Mouse (Mus musculus): ENCODE data around the gene Wfdc15a.
"Not testable (repeated sequence)": the region's sequence is repeated elsewhere in the genome, so short reads cannot be mapped to it uniquely, and the experiment has no call there.

Gene Wfdc15a

GRCm38 (mm10) chr2:164199626-164200327 lies at the start of gene Wfdc15a:
Gene Wfdc15a (minus strand): TSS chr2:164200130.
- no peak for DNase-seq

GRCm38 (mm10) chr2:164238366-164238765 lies 38.4 kb upstream of the Wfdc15a start, which contains the start of gene Svs2:
Gene Svs2 (minus strand): TSS chr2:164238466.
- no peak for DNase-seq

GRCm38 (mm10) chr2:164232671-164233070 lies 32.7 kb upstream of the Wfdc15a start:
- DNase-seq = no peak

GRCm38 (mm10) chr2:164228361-164229070 lies 28.6 kb upstream of the Wfdc15a start:
- no peak for DNase-seq

- DNase-seq = no peak
Measured at GRCm38 (mm10) chr2:164221522-164221921, 21.6 kb upstream of the Wfdc15a start, which contains the start of gene Wfdc15b. Gene Wfdc15b (minus strand): TSS chr2:164221660.

- no peak for DNase-seq
Measured at GRCm38 (mm10) chr2:164219295-164219694, 19.4 kb upstream of the Wfdc15a start.

- DNase-seq = no peak
Measured at GRCm38 (mm10) chr2:164212711-164213110, 12.8 kb upstream of the Wfdc15a start.

- no peak for DNase-seq
Measured at GRCm38 (mm10) chr2:164210892-164211291, 11.0 kb upstream of the Wfdc15a start.

- no peak for DNase-seq
Measured at GRCm38 (mm10) chr2:164206676-164207075, 6.7 kb upstream of the Wfdc15a start.

- not testable (repeated sequence) for DNase-seq
Measured at GRCm38 (mm10) chr2:164206011-164206410, 6.1 kb upstream of the Wfdc15a start.

GRCm38 (mm10) chr2:164196700-164196990 lies 3.3 kb downstream of the Wfdc15a start:
- DNase-seq = no peak

- DNase-seq = no peak
Measured at GRCm38 (mm10) chr2:164195971-164196699, 3.8 kb downstream of the Wfdc15a start.

GRCm38 (mm10) chr2:164194959-164195630 lies 4.8 kb downstream of the Wfdc15a start:
- no peak for DNase-seq

GRCm38 (mm10) chr2:164192279-164192678 lies 7.7 kb downstream of the Wfdc15a start:
- no peak for DNase-seq

GRCm38 (mm10) chr2:164190576-164190975 lies 9.4 kb downstream of the Wfdc15a start, which contains the start of gene Wfdc12:
Gene Wfdc12 (minus strand): TSS chr2:164190608.
- DNase-seq = no peak

- DNase-seq = no peak
Measured at GRCm38 (mm10) chr2:164188722-164189121, 11.2 kb downstream of the Wfdc15a start.

GRCm38 (mm10) chr2:164184145-164184719 lies 15.7 kb downstream of the Wfdc15a start:
- no peak for DNase-seq

GRCm38 (mm10) chr2:164183340-164183739 lies 16.6 kb downstream of the Wfdc15a start:
- DNase-seq = no peak

GRCm38 (mm10) chr2:164182692-164183255 lies 17.2 kb downstream of the Wfdc15a start, which contains the start of gene Wfdc5:
Gene Wfdc5 (minus strand): TSS chr2:164182742.
- no peak for DNase-seq

- DNase-seq = no peak
Measured at GRCm38 (mm10) chr2:164180770-164181169, 19.2 kb downstream of the Wfdc15a start.

GRCm38 (mm10) chr2:164180124-164180523 lies 19.8 kb downstream of the Wfdc15a start:
- peak; percentile 38 for DNase-seq

- no peak for DNase-seq
Measured at GRCm38 (mm10) chr2:164177831-164178230, 22.1 kb downstream of the Wfdc15a start.

All from right cerebral cortex, postnatal 14 days (tissue).